Mouse (Mus musculus): ENCODE measurements at regions not wholly inside any gene's neighbourhood (a gene's known extent, or its start where the extent isn't known, plus 50 kb on each side); places are given as distances from the start of the nearest gene placed in this dataset.

DNA sequence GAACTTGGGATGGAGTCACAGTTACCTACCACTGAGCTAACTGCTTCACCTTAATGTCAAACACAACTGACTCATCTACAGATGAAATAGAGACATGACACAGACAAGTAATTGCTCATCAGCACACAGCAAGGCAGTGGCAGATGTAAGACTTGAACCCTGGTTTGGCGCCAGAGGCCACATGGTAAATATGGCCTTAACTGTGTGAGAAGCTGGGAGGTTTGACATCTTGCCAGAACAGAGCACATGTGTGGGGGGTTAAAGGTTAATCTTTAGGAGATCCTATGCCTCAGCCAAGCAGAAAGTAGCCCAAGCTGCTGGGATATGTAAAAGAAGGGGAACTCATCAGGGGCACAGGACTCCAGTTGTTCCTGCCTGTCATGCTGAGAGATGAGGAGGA lies 114.9 kb downstream of the CK137956 start:
- no peak for TF ChIP-seq CTCF (IDR thresholded peaks at IDR 0.05; ENCODE audit: extremely low read depth, insufficient read length, insufficient replicate concordance, low read depth, low read length)
- no peak for TF ChIP-seq POLR2A (IDR thresholded peaks at IDR 0.05; ENCODE audit: low read depth, low read length)

All from small intestine, adult 2 months (tissue).